12 mouse cellular contexts compared by ENCODE assay signal in the genomic region with DNA sequence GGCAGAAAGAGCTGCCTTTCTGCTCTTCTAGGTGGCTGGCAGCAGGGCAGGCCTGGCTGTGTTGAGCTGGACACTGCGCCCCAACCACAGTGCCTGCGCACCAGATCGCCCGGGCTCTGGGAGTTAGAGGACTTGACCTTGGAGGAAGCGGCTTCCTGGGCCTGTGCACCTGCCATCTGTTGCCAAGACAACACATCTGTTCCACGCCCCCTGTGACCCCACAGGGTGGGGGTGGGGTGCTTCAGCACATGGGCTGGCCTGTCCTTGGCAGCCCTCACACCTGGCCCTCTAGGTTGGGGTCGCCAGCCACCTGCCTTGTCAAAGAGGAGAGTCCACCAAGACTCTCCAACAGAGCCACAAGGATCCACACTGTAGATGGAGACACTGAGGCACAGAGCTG. TPM values are rescaled to one million over a fixed set of nuclear protein-coding genes. Genes with fewer than 3 reads are reported as not detected.
DNase-seq lines count a peak whose midpoint lies in the region; ATAC-seq lines count a peak whose summit lies in the region.
"Had no signal": no experiment of that assay in that cellular context is flagged by ENCODE, and none has a peak within 500 bp of the region (broad histone marks: within the 10 kb centered on the region; RNA-seq: fewer than 3 reads in every experiment).

No protein-coding gene starts in this region.

- peaks cover 74% of the 10 kb centered on the region for H3K4me1 ChIP-seq in heart, embryonic 10.5 days
- H3K4me1 ChIP-seq in neural tube, embryonic 15.5 days: peaks cover 33% of the 10 kb centered on the region
- peaks cover 26% of the 10 kb centered on the region for H3K4me1 ChIP-seq in limb, embryonic 11.5 days (ENCODE audit: control insufficient read depth, insufficient read depth, low read length)

- no peak overlapping the region for H3K4me2 ChIP-seq in neural tube, embryonic 15.5 days
- H3K4me2 ChIP-seq in limb, embryonic 11.5 days (ENCODE audit: low read depth, severe bottlenecking): no peak overlapping the region
- H3K4me2 ChIP-seq: liver, embryonic 13.5 days had no signal

- ATAC-seq in neural tube, embryonic 15.5 days (ENCODE audit: low FRiP score): no peak
- ATAC-seq in limb, embryonic 11.5 days (ENCODE audit: insufficient number of reproducible peaks, low FRiP score, low TSS enrichment, low read depth): no peak

- peak overlapping the region; percentile 83 for H3K27ac ChIP-seq in heart, embryonic 10.5 days
- no peak overlapping the region for H3K27ac ChIP-seq in neural tube, embryonic 15.5 days (replicated peaks)
- H3K27ac ChIP-seq in limb, embryonic 11.5 days (replicated peaks; ENCODE audit: low read depth, low read length): no peak overlapping the region
- H3K27ac ChIP-seq: liver, embryonic 13.5 days had no signal

- no peaks in the 10 kb centered on the region for H3K9me3 ChIP-seq in heart, embryonic 10.5 days
- H3K9me3 ChIP-seq in neural tube, embryonic 15.5 days (replicated peaks): no peaks in the 10 kb centered on the region
- no peaks in the 10 kb centered on the region for H3K9me3 ChIP-seq in limb, embryonic 11.5 days (ENCODE audit: control insufficient read depth, low read length)
- H3K9me3 ChIP-seq: liver, embryonic 13.5 days had no signal

- WGBS in heart, embryonic 10.5 days: 72% methylated on average over 7 of the region's 7 CpGs
- 49% methylated on average over 7 of the region's 7 CpGs for WGBS in neural tube, embryonic 15.5 days
- WGBS in limb, embryonic 11.5 days: 45% methylated on average over 7 of the region's 7 CpGs

- no peak for DNase-seq in heart, embryonic 10.5 days (ENCODE audit: low spot score)
- no peak for DNase-seq in heart, postnatal 10 days
- DNase-seq in neural tube, embryonic 10.5 days (ENCODE audit: extremely low spot score, low spot score): peak; percentile 60
- DNase-seq in limb, embryonic 11.5 days (ENCODE audit: low spot score): peak; percentile 65
- DNase-seq in thymus, postnatal 25 days: peak; percentile 53
- no peak for DNase-seq in right cerebral cortex, postnatal 4 days
- no peak for DNase-seq in right cerebral cortex, postnatal 36 days (ENCODE audit: low spot score in 2 of 2)
- DNase-seq: cerebellum, postnatal 14 days; gastrocnemius, postnatal 10 days; liver, embryonic 13.5 days had no signal

- no peak overlapping the region for H3K9ac ChIP-seq in neural tube, embryonic 15.5 days (replicated peaks)
- no peak overlapping the region for H3K9ac ChIP-seq in limb, embryonic 11.5 days (ENCODE audit: low read length)
- H3K9ac ChIP-seq: liver, embryonic 13.5 days had no signal

- intact Hi-C loops in heart, postnatal 10 days (cut with DNase I): no loop called here

- no peaks in the 10 kb centered on the region for H3K36me3 ChIP-seq in heart, embryonic 10.5 days
- H3K36me3 ChIP-seq in neural tube, embryonic 15.5 days: no peaks in the 10 kb centered on the region
- no peaks in the 10 kb centered on the region for H3K36me3 ChIP-seq in limb, embryonic 11.5 days (ENCODE audit: control insufficient read depth, insufficient read depth, low read length)
- H3K36me3 ChIP-seq: liver, embryonic 13.5 days had no signal

- H3K4me3 ChIP-seq in heart, embryonic 10.5 days: no peak overlapping the region
- H3K4me3 ChIP-seq in neural tube, embryonic 15.5 days (replicated peaks): no peak overlapping the region
- no peak overlapping the region for H3K4me3 ChIP-seq in limb, embryonic 11.5 days (ENCODE audit: low read depth, low read length)
- H3K4me3 ChIP-seq: erythroblast, embryonic 14.5 days; liver, embryonic 13.5 days had no signal

- H3K27me3 ChIP-seq in heart, embryonic 10.5 days (ENCODE audit: insufficient read depth, poor library complexity, severe bottlenecking): 0 out of 2 replicates have a peak, but pooled peaks cover 4% of the 10 kb centered on the region
- no peaks in the 10 kb centered on the region for H3K27me3 ChIP-seq in neural tube, embryonic 15.5 days (replicated peaks)
- H3K27me3 ChIP-seq in limb, embryonic 11.5 days (ENCODE audit: control insufficient read depth, insufficient read depth, low read length): no peaks in the 10 kb centered on the region

RNA-seq across cellular contexts. Expression of a gene that starts 21.6 kb away (rescaled TPM):
- polyA plus RNA-seq in heart, embryonic 10.5 days (2016; fragmentation: Nextera tagmentation; extraction: Ambion mirVana): 34.1 and 45.1 TPM in 2 replicates
- total RNA-seq in heart, postnatal 10 days (2021): 10 to 100 TPM in 1 of 2 experiments, 1 to 10 TPM in 1; 8.7 to 10.2 TPM
- 70.2 and 78.1 TPM in 2 replicates for polyA plus RNA-seq in neural tube, embryonic 15.5 days (2015; fragmentation: Nextera tagmentation; extraction: Ambion mirVana)
- 47.6 and 49.2 TPM in 2 replicates for polyA plus RNA-seq in limb, embryonic 11.5 days (2014; fragmentation: Nextera tagmentation; extraction: Ambion mirVana)

RNA-seq across cellular contexts. Expression of a gene that starts 21.8 kb away (rescaled TPM):
- 28.5 and 34.5 TPM in 2 replicates for polyA plus RNA-seq in heart, embryonic 10.5 days (2016; fragmentation: Nextera tagmentation; extraction: Ambion mirVana)
- total RNA-seq in heart, postnatal 10 days (2021): 10 to 100 TPM; 10.6 TPM
- 36.1 and 37.4 TPM in 2 replicates for polyA plus RNA-seq in neural tube, embryonic 15.5 days (2015; fragmentation: Nextera tagmentation; extraction: Ambion mirVana)
- polyA plus RNA-seq in limb, embryonic 11.5 days (2014; fragmentation: Nextera tagmentation; extraction: Ambion mirVana): 29.8 and 30.6 TPM in 2 replicates

Comparison
In these comparisons a context has a peak if more than half of its experiments do, and no peak if none do; other contexts are left out.
1. DNase-seq: peak in neural tube, embryonic 10.5 days (single experiment), limb, embryonic 11.5 days (single experiment) and thymus, postnatal 25 days (single experiment); none in heart, embryonic 10.5 days (single experiment), heart, postnatal 10 days (0 of 2), right cerebral cortex, postnatal 4 days (single experiment) and right cerebral cortex, postnatal 36 days (0 of 2).